Mouse (Mus musculus) mouse embryonic stem cell (cell line): ENCODE measurements around the gene Smg7.

Experiments
- in situ Hi-C, 2 experiments: fragments of 300-500 bp; cut with MboI; formaldehyde crosslinking; loops; 1 replicate in 1 of 2; 3 replicates in 1 of 2; pipeline ENCODE4 v1.14.3; 2019 to 2020; ENCODE audit warnings: low sequenced_read_pairs in 2 of 2, low pct_unique_long_range_greater_than_20kb in 1 of 2, mixed read lengths in 1 of 2; ENCODE audit not compliant: unreplicated experiment in 1 of 2

Smg7 gene

GRCm38 (mm10) chr1:152817027-152817769 lies 85.2 kb downstream of the Smg7 start:
- in situ Hi-C loops = no loop called here

DNA sequence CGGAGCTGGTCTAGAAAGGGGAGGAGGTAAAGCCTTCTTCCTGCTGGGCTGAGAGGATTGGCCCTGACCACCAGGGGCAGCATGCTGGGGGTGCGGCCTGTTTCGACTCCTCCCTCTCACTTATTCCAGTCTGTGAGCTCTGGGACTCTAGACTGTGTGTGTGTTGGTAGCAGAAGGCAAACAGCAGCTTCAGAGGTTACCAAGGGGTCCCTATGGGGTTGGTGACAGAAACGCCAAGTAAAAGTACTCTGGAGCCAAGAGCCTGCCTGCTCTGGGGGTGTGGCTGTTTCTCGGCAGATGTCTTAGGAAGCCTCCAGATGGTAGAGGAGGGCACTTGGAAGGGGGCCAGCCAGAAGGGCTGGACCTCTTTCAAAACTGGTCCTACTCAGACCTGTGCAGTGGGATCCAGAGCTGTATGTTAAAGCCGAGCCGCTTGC lies 87.2 kb downstream of the Smg7 start:
- in situ Hi-C loops = no loop called here

GRCm38 (mm10) chr1:152810533-152811439 lies 91.7 kb downstream of the Smg7 start:
- in situ Hi-C loops = no loop called here

- in situ Hi-C loops = no loop called here
Measured at GRCm38 (mm10) chr1:152809541-152810252, 92.7 kb downstream of the Smg7 start.

DNA sequence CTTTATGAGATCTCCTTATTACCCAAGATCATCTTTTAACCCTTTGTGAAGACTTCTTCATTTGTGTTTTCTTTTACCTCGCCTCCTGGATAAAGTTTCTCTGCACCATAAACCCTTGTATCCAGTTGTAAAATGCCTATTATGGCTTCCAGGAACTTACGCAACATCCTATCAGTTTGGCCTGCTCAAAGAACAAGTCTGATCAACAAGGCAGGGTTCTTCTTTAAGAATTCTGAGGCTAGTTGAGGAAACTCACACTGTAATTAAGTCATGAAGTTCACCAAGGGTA lies 94.1 kb downstream of the Smg7 start:
- in situ Hi-C loops = no loop called here

- in situ Hi-C loops = no loop called here
Measured at GRCm38 (mm10) chr1:152807619-152808391, 94.6 kb downstream of the Smg7 start.

DNA sequence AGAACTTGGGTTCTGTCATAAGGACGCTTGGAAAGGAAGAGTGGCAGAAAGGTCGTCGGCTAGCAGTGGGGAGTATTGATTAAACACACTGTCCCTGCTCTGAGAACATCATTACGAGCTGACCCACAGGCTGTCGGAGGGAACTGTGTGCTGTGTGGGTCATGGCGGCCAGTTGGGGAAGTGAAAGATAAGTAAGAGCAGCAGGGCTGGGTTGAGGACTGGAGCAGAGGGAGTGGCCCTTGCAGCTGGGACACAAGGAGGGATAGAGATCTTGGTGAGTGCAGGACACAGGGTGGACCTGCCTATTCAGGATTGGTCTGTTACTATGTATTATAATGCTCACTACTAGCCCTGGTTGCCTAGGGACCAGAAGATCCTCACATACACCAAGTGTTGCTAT lies 97.5 kb downstream of the Smg7 start:
- in situ Hi-C loops = no loop called here

- in situ Hi-C loops = no loop called here
Measured at GRCm38 (mm10) chr1:152800633-152801176, 101.7 kb downstream of the Smg7 start.

DNA sequence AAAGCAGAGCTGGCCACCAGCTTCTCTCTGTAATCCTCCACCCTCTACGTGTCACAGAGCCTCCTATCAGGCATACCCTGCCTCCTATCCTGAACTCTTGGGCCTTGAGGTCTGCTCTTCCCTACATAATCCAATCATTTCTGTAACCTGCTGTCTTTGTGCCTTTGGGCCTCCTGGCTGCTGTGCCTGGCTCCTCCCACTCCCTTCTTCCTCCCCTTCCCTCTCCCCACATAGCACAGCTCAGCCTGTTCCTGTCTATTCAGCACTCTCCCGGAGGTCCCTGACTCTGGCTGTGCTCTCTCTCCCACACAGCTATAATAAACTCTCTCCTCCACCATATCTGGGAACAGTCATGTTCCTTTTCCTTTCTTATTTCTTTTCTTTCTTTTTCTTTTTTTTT lies 102.5 kb downstream of the Smg7 start, which contains the start of gene Ncf2:
Gene Ncf2 (plus strand): TSS at position 298 of the 400 bp plus-strand sequence.
- in situ Hi-C loops = loop anchor here in 1 of 2 experiments (25.0 kb wide), 2 partner anchors 237 to 587 kb away; no protein-coding TSS in a partner anchor

DNA sequence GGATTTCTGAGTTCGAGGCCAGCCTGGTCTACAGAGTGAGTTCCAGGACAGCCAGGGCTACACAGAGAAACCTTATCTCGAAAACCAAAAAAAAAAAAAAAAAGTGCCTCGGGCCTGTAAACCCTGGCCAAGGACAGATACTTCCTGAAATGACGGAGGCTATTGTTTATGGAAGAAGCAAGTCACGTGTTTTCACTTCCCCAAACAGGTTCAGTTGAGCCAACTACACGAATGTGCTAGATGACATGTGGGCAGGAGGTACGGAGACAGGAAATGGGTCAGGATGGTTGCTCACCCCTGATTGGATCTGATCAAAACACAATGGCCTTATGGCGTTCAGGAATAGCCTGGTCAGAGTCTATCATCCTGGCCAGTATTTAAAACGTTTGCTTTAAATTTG lies 104.3 kb downstream of the Smg7 start:
- in situ Hi-C loops = loop anchor here in 1 of 2 experiments (25.0 kb wide), 2 partner anchors 239 to 589 kb away; no protein-coding TSS in a partner anchor

DNA sequence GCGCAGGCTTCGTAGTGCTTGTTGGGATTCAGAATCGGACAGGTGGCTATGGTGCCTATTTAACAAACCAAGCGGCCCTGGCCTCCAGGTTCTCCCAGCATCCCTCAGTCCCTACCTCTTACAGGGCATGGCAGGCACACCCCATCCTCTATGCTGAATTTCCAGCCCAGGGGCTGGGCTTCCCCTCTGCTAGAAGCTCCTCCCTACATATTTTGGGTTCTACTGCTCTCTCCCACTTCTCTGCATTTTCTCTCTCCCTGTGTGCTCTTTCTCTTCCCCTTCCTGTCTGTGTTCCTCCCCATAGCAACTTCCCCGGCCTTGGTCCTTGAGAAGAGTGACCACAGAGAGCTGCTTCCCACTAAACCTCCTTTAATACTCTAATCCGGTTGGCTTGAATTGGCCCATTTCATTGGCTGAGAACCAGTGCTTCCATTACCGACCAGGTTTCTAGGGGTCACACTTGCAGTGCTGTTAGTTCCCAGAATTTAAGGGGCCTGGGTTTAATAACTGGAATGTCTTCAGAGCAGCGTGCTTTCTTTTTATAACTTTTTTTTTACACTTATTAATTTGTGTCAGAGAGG lies 105.7 kb downstream of the Smg7 start:
- in situ Hi-C loops = loop anchor here in 1 of 2 experiments (25.0 kb wide), 2 partner anchors 241 to 591 kb away; no protein-coding TSS in a partner anchor

- in situ Hi-C loops = loop anchor here in 1 of 2 experiments (25.0 kb wide), 2 partner anchors 242 to 592 kb away; no protein-coding TSS in a partner anchor
Measured at GRCm38 (mm10) chr1:152795688-152796255, 106.7 kb downstream of the Smg7 start.

DNA sequence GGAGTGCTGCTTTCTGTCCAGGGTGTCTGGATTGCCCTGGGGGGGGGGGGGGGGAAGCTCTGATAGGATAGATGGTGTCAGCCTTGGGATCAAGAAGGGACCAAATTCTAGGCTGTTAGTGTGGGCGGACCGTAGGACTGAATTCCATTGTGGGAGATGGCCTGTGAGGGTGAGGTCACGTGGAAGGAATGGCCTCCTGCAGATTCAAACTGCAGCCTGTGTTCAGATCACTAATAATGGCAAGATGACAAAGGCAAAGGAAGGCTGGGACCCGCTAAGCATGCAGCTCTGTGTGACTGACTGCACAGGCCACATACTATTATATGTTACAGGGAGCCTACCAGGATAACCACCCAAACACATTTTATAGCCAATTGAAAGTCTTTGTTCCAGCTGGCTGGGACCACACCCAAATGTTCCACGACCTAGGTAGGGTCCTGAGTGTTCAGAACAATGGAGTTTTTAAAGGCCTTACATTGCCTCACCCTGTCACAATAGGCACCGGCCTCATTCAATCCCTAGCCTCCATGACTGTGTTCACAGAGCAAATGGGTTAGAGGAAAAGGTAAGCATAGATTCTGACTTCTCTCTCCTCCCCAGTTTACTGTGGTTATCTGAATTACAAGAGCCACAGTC lies 108.8 kb downstream of the Smg7 start:
- in situ Hi-C loops = loop anchor here (5.0 to 25.0 kb wide), 4 partner anchors 34 to 594 kb away; no protein-coding TSS in a partner anchor

DNA sequence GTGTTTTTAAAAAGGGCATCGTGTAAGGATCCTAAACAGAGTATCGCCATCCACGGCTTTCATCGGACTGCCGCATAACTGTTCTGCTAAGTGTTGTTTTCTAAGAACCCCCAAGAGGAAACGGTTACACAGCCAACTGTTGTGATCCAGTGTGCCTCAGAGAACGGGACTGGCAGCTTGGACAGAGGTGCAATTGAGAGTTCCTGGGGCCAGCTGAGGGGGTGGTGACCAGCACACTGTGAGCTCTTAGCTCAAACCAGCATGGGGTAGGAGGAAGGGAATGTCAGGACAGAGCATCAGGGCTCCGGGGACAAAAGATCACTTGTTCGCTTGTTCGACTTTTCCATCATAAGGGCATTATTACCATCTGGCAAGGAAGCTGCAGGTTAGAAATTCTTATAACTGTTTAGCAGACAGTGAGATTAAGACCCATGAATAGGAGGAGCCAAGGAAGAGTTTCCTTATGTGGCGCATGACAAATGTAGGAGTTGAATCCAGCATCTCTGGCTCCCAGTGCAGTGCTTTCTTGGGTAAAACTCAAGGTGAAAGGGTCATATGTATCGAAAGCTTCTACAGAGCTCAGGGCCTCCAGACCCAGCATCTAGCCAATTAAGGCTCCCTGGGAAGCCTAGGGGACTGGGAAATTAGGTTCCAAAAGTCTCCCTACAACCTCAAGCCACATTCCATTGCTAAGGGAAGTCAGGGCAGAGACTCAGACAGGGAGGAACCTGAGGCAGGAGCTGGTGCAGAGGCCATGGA lies 109.5 kb downstream of the Smg7 start:
- in situ Hi-C loops = loop anchor here (5.0 to 25.0 kb wide), 4 partner anchors 34 to 594 kb away; no protein-coding TSS in a partner anchor

- in situ Hi-C loops = loop anchor here (5.0 to 25.0 kb wide), 4 partner anchors 36 to 596 kb away; no protein-coding TSS in a partner anchor
Measured at GRCm38 (mm10) chr1:152791269-152791668, 111.2 kb downstream of the Smg7 start.

DNA sequence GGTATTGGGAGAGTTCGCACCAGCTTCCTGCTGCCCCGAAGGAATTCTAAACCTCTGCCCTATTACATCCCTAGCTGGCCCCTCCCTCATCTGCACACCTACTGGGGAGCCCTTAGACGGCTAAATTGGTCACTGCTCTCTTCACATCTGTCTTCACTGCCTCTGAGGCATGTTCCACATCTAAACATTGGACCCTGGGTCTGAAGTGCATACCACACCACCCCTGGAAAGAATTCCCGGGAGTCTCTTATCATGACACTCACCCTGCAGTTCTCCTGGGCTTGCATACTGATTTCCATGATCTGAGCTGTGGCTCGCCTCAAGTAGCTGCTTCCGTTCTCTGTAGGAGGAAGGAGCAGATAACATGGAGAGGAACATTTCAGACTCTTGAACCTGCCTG lies 111.6 kb downstream of the Smg7 start:
- in situ Hi-C loops = loop anchor here (5.0 to 25.0 kb wide), 4 partner anchors 36 to 596 kb away; no protein-coding TSS in a partner anchor
